Mouse (Mus musculus) right cerebral cortex, adult 2 months (tissue): ENCODE data around the gene Cracr2b.

ENCODE experiments used
- DNase-seq, 2 experiments: peaks; one replicate each; pipeline ENCODE4 v3.0.0; 2021 to 2022; ENCODE audit warnings: low spot score in 2 of 2

The Cracr2b gene

GRCm38 (mm10) chr7:141485606-141486005, 24.7 kb downstream of the Cracr2b start:
- no peak for DNase-seq

GRCm38 (mm10) chr7:141486239-141486638, 25.3 kb downstream of the Cracr2b start:
- DNase-seq = no peak

DNA sequence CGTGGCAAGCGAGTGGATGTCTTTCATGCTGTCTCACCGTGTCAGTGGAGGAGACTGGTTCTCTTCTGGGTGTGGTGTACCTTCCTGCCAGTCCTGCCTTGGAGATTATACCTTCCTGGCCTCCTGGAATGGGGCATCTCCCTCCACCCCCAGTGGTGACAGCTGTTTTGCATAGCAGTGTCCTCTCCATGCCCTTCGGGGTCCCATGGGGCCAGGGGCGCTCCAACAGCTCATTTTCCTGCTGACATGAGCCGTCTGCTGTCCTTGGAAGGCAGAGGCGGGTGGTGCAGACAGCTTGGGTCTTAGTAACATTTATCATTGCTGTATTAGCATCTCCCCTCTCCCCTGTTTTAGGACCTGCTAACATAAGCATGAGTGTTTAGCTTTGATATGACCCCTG, 26.2 kb downstream of the Cracr2b start:
- DNase-seq = no peak

DNA sequence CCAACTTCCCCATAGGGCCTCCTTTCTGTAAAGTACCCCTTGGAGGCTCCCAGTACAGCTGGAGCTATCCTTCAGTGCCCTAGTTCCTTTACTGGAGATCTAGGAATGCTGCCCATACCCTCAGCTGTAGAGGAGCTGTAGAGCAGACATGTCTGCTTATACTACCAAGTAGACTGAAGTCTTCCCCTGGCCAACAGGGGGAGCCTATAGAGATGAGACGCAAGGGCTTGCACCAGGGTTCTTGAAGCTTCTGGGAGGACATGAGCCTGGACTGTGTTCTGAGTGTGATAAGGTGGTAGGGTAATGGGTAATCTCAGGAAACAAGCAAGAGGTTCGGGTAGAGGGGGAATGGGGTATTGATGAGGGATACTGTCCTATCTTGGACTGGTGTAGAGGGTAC, 30.3 kb downstream of the Cracr2b start:
- DNase-seq = no peak

- no peak for DNase-seq
These were observed 31.8 kb downstream of the Cracr2b start for GRCm38 (mm10) chr7:141492738-141493137.

DNA sequence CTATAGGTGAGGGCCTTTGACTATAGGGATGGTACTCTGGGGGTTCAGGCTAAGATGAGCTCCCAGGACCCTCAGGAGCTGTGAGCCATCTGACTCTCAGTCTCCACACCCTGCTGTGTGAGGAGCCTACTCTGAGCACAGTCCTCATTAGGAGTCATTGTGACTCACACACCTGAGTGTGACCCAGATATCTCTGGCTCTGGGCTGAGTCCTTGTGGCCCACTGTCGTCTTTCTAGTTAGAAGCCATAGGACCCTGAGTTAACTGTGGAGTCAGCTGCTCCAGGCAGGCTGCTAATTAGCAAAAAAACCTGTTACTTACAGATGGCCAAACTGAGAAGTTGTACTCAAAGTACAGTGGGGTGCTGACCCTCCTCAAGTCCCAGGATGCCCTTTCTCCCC, 32.8 kb downstream of the Cracr2b start:
- no peak for DNase-seq

DNA sequence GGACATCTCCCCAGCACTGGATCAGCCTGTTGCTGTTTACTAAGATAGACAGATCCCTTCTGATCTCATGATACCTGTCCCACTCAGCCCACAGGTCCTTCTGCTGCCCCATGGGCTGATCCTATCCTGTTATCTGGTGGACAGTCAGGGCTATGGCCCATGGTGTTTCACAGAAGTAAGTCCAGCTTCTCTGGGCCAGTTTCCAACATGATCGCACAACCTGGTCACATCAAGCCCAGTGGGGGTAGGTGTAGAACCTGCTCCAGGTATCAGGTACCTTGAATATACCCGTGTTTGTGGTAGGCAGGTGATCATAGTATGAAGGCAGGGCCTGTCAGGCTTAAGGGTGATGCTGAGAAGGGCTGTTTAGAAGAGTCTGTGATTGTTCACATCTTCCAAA, 34.5 kb downstream of the Cracr2b start:
- no peak for DNase-seq

GRCm38 (mm10) chr7:141495940-141496339, 35.0 kb downstream of the Cracr2b start:
- no peak for DNase-seq

DNA sequence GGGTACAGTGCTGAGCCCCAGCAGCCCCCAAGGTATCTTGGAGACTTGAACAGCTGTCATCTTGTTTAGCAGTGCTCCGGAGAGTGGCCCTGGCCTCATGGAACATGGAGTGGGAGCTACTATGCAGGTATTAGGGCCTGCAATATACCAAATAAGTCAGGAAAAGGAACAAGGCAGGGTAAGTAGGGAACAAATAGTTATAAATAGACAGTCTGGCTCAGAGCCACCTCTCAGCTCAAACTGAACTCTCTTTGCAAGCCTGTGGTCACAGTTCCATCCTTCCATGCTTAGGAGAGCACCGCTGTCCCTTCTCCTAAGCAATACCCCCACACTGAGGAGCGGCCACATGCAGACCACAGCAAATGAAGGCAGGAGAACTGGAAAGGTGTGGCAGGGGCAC, 36.7 kb downstream of the Cracr2b start:
- no peak for DNase-seq

DNA sequence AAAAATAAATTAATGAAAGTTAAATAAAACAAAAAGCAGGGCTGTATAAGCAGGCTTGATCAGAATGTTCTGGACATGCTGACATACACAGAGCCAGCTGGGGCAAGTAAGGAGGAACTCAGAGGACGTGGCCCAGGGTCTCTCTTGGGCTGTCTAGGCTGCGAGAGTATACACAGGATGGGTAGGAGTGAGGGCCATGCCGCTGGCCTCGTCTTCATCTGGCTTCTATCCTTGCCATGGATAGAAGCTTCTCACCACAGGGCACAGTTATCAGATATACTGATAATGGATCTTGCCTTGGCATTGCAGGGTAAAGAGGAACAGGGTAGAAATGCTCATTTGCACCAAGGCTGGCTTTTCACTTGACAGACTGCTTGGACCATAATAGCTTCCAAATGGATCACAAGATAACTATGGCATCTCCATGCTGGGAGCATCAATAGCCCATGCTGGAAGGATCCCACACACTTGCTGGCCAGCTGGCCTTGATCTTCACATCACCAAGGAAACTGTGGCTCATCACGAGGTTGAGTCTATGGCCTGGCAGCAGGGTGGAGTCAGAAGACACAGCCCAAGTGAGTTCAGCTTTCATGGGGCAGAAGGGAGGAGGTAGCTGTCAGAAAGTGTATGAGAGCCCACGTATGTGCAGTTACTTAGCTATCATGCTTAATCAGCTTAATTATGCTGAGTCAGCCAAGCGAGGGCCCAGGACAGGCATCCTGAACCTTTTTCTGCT, 41.1 kb downstream of the Cracr2b start:
- no peak for DNase-seq

DNA sequence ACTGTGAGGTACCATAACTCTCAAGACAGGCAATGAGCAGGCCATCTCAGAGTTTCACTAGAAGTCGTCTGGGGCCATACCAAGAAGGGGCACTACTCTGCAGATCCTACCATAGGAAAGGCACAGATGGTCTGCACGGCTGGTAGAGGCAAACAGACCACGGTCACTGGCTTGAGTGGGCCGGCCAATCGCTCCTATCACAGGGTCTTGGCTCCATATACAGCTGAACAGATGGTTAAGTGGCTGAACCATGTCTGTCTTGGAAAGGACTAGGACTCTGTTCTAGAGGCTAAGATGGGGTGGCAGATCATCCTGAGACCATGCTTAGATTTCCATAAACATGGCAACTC, 41.6 kb downstream of the Cracr2b start:
- no peak for DNase-seq

DNA sequence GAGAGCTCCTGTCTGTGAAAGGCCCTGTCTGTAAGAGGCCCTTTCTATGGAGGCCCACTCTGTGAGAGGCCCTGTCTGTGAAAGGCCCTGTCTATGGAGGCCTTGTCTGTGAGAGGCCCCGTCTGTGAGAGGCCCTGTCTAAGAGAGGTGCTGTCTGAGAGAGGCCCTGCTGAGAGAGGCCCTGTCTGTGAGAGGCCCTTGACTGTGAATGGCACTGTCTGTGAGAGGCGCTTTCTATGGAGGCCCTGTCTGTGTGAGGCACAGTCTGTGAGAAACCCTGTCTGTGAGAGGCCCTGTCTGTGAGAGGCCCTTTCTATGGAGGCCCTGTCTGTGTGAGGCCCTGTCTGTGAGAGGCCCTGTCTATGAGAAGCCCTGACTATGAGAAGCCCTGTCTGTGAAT, 45.4 kb downstream of the Cracr2b start:
- no peak for DNase-seq

DNA sequence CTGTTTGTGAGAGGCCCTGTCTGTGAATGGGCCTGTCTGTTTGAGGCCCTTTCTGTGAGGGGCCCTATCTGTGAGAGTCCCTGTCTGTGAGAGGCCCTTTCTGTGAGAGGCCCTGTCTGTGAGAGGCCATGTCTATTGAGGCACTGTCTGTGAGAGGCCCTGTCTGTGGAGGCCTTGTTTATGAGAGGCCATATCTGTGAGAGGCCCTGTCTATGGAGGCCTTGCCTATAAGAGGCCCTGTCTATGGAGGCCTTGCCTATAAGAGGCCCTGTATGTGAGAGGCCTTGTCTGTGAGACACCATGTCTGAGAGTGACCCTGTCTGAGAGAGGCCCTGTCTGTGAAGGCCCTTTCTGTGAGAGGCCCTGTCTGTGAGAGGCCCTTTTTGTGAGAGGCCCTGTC, 47.3 kb downstream of the Cracr2b start:
- DNase-seq = no peak

GRCm38 (mm10) chr7:141510196-141510595, 49.3 kb downstream of the Cracr2b start:
- DNase-seq = no peak

- no peak for DNase-seq
These were observed 49.8 kb downstream of the Cracr2b start for GRCm38 (mm10) chr7:141510681-141511191.
